Mouse (Mus musculus) heart, adult 9 months (tissue): ENCODE measurements around the gene Rnaseh2a.
A peak's percentile ranks its signal among the peaks of the same experiment; 100 is the strongest.
"Not testable (repeated sequence)": the region's sequence is repeated elsewhere in the genome, so short reads cannot be mapped to it uniquely, and the experiment has no call there.

Experiments
- DNase-seq, 2 experiments: peaks; one replicate each; pipeline ENCODE4 v3.0.0; 2022; ENCODE audit warnings: low spot score in 2 of 2

The Rnaseh2a gene

DNA sequence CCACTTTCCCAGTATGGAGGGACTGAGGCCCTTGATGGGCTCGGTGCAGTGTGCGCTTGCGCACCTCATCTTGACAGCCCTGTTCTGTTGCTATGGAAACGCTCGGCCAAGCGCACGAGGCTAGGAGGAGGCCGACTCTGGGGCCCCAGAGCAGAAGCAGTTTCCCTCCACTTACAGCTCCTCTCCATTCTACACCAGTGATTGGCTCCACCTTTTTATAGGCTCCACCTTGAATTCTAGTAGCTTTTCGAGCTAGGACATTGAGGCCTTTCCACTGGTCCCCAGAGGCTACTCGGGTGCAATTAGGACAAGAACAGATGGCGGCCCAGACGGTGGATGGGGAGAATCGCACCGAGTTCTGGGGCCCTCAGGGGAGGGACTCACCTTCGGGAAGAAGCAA is 34.7 kb downstream of the Rnaseh2a start:
- no peak for DNase-seq

DNA sequence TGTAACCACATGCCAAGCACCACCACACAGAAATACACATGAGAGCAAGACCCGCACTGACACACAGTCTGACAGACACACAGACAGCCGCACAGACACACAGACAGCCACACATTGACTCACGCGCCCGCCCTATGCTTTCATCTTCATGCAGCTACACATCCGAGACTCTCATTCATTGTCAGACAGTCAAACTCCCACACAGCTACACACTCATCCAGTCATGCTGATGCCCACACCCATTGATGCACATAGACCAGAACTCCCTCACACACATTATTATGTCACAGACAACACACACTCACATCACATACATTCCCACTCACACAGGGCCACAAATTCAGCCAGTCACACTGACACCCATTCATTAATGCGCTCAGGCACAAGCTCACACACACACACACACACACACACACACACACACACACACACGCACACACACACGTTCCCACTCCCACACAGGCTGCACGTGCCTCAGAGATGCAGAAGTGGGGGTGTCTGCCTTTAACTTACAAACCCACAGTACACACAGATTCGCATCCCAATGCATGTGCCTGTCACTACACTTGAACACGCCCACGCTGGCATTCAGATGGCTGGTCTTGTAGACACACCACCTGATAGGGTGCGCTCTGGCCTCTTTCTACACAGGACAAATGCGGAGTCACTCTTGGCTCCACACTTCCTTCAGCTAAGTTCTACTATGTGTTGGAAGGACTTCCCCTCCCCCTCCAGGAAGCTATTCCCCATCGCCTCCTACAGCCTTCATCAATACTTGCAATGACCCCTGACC is 35.6 kb downstream of the Rnaseh2a start:
- no peak for DNase-seq

DNA sequence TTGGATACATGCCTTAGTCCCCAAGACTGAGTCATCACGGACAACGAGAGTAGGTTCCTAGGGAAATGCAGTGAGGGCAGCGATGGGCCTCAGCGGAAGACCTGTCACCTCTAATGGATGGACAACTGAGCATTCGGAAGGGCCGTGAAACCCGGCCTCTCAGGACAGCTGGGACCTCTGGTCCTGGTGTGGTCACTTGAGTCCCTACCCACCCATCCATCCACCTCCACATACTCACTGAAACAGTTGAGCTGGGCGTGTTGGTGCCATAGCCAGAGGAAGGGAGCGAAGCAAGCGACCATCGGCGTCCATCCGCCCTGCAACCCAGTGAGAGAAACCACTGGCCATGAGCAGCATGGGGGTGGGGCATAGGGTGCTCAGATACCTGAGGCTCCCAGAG is 39.0 kb downstream of the Rnaseh2a start:
- no peak for DNase-seq

DNA sequence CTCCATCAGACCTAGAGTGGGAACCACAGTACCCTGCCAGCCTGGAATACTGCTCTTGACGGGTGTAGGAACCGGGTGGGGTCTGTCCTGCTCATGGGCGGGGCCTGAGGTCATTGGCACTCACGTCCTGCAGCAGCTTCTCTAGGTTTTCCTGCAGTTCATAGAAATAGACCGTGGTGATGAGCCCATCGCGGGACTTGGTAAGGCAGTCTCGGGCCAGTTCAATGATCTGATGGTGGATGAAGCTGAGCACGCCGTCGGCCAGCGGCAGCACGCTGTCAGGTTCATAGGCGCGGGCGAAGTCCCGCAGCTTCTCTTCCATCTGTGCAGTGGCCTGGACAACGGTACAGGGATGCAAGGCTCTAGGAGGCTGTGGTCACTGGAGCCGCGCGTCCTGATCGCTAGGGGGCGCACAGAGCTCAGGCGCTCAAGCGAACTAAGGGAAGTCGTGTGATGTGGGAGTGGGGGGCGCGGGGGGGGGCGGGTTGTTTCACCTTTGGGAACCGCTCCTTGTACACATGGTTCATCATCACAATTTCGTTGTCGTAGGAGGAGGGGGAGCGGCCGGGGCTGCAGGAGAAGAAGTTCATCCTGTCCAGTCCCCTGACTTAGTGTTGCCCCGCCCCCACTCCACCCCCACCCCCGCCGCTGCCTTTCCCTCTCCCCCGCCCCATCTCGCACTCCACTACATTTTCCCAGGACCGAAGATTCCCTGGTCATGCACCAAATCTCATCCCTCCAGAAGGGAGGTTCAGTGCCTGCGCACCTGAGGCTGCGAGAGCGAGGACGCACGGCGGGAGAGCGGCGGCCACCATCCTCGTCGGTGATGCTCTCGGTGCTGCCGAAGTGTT is 40.9 kb downstream of the Rnaseh2a start:
- DNase-seq: peak in 1 of 2 experiments; percentile 45

DNA sequence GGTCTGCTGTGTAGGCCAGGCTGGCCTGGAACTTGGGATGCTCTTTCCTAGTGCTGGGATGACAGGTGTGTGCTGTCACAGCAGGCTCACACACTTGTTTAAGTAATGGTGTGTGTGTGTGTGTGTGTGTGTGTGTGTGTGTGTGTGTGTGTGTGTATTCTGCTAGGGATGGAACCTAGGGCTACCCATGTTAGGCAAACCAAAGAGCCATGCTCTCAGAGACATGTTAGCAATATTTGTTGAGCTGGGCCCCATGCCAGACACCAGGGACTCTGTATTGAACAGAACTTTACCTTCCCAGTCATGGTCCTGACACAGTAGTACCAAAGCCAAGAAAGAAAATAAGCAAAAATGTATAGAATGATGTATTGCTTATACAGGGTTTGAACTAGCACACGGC is 42.1 kb downstream of the Rnaseh2a start:
- no peak for DNase-seq

DNA sequence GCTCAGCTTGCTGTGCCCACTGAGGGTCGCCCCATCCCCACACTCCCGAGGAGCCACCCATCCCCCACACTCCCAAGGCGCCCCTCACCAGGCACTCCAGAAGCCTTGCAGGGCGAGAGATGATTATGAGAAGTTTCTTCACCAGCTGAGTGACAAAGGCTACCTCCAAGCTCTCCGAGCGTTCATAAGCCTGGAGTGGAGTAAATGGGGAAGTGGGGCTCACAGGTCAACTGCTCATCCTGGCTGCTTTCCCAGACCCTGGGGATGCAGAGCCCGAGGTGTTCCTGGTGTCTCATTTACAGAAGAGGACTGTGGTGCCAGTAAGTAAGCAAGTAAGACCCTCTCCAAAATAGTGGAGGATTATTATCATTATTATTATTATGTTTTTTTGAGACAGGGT is 44.0 kb downstream of the Rnaseh2a start:
- DNase-seq: no peak

DNA sequence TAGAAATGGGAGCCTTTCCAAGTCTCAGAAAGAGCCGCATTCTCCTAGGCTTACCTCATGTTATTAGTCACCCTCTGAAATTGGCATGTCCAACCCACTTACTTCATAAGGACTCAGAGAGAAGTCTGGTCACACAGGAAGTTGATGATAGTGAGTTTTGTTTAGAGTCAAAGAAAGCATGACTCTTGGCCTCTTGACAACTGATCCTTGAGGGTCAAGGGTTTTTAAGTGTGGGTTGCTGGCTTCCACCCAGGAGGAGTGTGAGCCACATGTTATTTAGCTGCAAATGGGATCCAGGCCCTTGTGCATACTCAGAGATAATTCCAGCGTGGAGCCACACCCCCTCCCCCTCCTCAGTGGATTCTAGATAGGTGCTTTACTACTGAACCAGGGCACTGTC is 48.0 kb downstream of the Rnaseh2a start:
- no peak for DNase-seq

DNA sequence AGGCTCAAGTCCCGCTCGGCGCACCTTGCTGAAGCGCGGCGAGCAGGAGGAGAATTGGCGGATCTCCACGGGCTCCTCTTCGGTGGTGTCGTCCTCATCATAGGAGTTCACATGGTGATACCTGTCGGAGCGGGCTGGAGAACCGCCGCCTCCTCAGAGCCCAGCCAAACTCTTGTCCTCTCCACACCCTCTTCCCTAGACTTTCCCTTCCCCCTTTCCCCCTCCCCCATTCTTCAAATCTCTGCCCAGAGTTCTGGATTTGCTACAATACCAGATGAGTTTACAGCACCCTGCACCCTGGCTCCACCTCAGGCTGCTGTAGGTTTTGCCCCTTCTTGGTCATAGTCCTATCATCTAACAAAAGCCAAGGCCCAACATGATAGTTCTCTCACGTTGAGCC is 50.9 kb downstream of the Rnaseh2a start:
- DNase-seq: no peak

DNA sequence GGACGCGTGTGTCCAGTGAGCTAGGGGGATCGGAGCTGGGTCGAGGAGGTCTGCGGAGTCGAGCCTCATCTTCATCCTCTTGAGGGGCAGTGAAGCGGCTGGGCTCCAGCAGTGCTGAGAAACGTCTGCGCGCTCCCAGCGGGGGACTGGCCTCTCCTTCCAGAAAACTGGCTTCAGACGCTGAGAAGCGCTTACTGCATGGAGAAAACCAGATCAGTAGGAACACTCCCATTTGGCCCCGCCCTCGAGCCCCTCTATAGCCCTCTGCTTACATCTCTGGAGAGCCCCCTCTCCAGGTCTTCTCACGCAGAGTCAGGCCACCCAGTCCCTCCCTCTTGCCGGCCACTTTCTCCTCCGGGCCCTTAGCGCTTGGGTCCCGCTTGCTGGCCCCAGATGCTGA is 51.8 kb downstream of the Rnaseh2a start:
- no peak for DNase-seq

DNA sequence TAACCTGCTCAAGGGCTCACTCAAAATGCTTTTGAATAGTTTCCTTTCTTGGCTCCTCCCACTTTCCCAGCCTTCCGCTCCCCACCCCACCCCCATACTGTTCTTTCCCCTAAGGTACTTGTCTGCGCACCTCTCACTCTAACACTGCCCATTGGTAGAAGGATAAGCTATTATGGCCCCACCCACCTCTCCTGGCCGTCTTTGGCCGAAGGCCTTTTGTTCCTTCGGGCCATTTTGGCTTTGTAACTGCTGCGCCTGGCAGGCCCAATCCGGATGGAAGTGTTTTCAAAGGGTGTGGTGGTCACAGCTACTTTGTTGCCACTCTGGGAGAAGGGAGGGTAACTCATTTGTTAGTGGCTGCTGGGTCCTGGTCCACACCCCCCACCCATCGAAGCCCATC is 54.3 kb downstream of the Rnaseh2a start:
- no peak for DNase-seq

DNA sequence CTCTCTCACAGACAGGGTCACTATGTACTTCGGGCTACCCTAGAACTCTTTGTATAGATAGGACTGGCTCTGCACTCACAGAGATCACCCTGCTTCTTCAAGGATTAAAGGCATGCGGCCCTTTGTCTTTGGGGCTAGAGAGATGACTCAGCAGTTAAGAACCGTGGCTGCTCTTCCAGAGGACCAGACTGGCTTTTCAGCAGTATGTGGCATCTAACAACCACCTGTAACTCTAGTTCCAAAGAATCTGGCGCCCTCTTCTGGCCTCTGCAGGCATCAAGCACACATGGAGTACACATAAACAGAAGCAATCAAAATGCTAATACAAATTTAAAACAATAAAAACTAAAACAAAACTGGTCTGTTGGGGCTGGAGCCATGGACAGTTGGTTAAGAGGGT is 55.6 kb downstream of the Rnaseh2a start:
- DNase-seq: no peak

DNA sequence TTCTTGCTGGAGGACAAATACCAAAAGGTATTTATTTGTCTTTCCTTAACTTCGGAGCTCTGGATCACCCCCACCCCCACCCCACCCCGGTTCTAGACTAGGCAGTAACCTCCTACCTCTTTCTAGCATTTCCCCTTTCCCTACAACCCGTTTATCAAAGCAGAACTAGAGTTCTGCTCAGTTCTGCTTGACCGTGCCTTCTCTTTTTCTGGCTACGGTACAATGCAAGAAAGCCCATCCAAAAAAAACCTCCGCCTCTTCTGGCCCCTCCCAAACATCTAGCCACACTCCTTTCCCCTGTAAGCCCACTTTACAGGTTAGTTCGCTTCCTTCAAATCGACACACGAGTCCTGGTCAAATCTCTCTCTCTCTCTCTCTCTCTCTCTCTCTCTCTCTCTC is 56.1 kb downstream of the Rnaseh2a start:
- DNase-seq: no peak

DNA sequence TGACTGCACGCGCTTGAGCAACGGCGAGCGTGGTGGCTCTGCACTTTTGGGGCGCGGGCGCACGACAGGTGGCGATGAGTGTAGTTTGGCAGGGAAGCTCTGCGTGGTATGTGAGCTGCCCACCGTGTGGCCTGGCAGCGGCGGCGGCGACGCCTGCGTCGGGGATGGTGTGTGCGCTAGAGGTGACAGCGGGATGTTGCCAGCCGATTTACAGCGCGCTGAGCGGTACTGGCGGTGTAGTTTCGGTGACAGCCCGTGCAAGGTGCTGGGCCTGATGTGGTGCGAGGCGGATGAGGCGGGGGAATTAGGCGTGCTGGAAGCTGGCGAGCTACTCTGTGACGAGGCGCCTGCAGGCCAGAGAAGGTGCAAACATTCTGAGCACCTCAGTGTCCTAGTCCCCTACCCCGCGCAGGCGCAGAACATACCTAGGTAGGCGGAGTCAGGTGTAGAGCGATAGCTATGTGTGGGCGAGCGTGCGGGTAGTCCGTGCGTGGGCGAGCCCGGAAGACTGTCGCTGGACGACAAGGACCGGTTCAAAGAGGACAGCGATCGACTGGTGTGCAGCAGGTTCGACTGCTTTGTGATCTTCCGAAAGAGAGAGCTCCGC is 56.6 kb downstream of the Rnaseh2a start:
- peak in 1 of 2 experiments; percentile 54 for DNase-seq

DNA sequence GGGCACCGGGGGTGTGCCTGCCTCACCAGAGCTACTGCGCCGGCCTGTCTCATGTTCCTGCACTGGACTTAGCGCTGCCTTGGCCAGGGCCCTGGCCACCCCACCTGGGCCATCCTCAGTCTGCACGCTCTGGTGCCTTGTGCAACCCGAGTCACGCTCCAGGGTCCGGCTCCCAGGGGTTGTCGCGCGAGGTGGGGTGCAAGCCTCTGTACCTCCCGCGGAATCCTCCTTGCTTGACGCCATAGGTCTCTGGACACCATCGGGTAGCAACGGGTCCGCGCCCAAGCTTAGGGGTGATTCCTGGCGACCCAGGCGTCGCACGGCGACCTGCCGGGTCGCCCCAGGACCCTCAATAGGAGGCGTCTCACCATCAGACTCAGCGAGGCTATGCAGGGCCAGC is 57.2 kb downstream of the Rnaseh2a start:
- no peak for DNase-seq

DNA sequence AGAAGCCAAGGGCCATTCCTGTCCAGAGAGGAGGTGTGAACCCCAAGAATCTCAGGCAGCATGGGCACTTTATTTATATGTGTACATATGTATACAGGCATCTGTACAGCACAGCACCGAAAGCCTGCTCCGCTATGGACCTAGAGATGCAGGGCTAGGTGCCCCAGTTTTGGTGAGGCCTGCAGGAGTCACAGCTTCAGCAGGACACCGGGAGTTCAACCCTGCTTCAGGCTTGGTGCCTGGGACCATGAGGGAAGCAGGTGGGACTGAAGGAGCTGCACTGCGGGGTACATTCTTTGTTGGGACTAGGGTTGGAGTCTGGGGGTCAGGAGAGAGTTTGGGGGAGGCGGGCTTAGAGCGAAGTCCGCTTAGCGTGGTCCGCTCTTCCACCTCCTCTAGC is 57.7 kb downstream of the Rnaseh2a start:
- no peak for DNase-seq

DNA sequence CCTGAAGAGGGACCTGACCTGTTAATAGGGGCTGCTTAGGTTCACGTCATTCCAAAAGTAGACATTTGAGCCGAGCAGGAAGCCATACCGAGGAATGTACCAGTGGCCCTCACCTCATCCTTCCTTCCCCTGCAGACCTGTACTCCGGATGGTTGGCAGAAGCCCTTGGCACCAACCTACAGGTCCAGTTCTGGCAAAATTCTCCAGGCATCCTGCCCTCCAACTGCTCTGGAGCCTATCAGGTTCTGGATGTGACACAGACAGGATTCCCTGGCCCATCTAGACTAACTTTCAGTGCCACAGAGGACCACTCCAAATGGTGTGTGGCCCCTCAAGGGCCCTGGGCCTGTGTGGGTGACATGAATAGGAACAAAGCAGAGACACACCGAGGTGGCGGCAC is 59.0 kb downstream of the Rnaseh2a start:
- no peak for DNase-seq

DNA sequence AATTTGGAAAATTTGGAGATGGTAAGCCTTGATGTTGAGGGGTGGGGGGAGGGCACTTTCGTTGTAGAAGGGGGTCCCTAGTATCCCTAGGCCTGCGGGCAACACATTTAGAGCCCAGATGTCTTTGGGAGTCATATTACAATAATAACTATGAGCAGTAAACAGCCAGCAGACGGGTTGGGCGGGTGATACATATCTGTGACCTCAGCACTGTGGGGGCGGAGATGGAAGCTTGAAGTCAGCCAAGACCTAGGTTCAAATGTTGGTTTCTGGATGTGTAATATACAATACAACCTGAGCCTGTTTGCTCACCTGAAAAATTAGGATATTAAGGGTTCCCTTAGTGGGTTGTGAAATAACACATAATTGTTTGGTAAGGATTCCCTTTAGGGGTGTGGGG is 59.6 kb downstream of the Rnaseh2a start:
- DNase-seq: no peak

DNA sequence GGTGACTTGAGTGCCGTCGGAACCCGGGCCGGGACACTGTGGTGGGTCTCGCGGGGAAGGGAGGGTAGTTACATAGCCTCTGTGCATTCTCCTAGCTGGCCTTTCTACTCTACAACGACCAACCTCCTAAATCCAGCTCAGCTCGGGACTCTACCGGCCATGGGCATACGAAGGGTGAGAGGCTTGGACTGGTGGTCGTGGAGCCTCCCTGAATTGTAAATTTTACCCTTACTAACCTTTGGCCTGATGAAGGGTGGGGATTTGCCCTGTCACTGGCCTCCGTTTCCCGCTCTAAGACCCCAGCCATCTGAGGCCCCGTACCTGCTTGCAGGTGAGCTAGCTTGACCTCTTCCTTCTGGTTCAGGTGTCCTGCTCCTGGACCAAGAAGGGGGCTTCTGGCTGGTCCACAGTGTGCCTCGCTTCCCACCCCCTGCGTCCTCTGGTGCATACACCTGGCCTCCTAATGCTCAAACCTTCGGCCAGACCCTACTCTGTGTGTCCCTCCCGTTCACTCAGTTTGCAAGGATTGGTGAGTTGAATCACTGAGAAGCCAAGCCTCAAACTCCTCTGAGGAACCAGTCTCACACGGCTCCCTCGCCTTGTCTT is 60.3 kb downstream of the Rnaseh2a start:
- DNase-seq: no peak

DNA sequence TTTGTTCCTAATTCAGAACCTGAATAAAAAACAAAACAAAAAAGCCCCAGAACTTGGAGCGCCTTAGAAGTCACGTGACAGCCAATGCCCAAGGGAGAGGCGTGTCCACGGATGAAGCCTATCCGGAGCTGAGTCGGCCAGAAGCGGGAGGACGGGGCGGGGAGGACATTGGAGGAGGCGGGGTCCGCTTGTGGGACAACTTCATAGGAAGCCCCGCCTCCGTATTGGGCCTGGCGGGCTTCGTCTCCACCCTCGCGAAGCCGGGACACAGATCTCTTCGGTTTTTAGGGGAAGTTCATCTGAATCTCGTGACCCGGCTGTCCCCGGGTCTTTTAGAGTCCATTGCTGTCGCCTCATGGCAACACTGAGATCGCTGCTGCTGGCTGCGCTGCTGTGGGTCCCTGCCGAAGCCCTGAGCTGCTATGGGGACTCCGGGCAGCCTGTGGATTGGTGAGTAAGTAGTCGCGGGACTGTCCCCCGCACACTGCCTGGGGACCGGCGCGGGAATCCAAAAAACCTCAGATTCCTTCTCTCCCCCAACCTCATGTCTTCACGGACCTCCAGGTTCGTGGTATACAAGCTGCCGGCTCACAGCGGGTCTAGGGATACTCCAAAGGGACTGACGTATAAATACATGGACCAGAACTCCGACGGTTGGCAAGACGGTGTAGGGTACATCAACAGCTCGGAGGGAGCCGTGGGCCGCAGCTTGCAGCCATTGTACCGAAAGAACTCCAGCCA is 61.0 kb downstream of the Rnaseh2a start, which contains the start of gene Dnase2a:
TSS of gene Dnase2a (plus strand) at position 140 of the 741 bp plus-strand sequence.
- DNase-seq: peak; percentile 98

DNA sequence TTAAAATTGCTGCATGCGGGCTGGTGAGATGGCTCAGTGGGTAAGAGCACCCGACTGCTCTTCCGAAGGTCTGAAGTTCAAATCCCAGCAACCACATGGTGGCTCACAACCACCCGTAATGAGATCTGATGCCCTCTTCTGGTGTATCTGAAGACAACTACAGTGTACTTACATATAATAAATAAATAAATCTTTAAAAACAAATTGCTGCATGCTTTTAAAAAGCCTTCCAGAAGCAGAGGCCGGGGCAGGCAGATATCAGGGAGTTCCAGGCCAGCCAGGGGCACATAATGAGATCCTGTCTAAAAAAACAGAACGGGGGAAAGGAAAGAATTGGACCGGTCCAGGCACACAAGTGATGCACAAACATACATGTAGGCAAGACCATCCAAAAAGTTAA is 61.6 kb downstream of the Rnaseh2a start:
- DNase-seq: not testable (repeated sequence)

DNA sequence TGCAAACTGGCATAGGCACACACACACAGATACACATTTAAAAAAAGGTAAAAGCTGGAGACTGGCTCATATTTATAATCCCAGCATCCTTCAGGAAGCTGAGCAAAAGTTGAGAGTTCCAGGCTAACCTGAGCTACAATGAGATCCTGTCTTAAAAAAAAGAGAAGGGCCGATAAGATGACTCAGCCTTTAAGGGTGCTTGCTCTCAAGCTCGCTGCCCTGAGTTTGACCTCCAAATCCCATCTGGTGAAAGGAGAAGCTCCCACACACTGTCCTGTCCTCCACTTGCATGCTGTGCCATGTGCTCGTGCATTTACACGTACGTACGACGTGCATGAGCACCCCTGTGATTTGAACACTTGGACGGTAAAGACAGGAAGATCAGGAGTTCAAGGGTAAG is 62.1 kb downstream of the Rnaseh2a start:
- DNase-seq: no peak
